Mouse (Mus musculus) kidney, adult 2 months (tissue): ENCODE measurements at regions not wholly inside any gene's neighbourhood (a gene's known extent, or its start where the extent isn't known, plus 50 kb on each side); places are given as distances from the start of the nearest gene placed in this dataset.

Experiments used
- DNase-seq: peaks from one replicate; pipeline ENCODE4 v3.0.0; 2021
- H3K27ac ChIP-seq: fragments of 200-500 bp; 2 replicates; pipeline ENCODE4 v1.5.1; 2012; ENCODE audit warnings: low read depth, low read length, control low read depth, inconsistent platforms; ENCODE audit not compliant: insufficient read depth
- H3K27me3 ChIP-seq: fragments of 200-500 bp; replicated peaks from 2 replicates; pipeline ENCODE4 v1.6.1; 2012; ENCODE audit warnings: mild to moderate bottlenecking, moderate library complexity, low read length, inconsistent platforms; ENCODE audit not compliant: control insufficient read depth, insufficient read depth
- H3K36me3 ChIP-seq: fragments of 200-500 bp; 2 replicates; pipeline ENCODE4 v1.6.1; 2012; ENCODE audit warnings: mild to moderate bottlenecking, moderate library complexity, low read length, inconsistent platforms; ENCODE audit not compliant: control insufficient read depth, insufficient read depth
- H3K4me1 ChIP-seq: fragments of 200-500 bp; 2 replicates; pipeline ENCODE4 v1.6.1; 2011; ENCODE audit warnings: low read length; ENCODE audit not compliant: control insufficient read depth, insufficient read depth
- H3K4me3 ChIP-seq: fragments of 200-500 bp; 2 replicates; pipeline ENCODE4 v1.5.1; 2011; ENCODE audit warnings: mild to moderate bottlenecking, low read depth, low read length, control low read depth; ENCODE audit not compliant: insufficient read depth
- CTCF ChIP-seq: fragments of 200-500 bp; conservative IDR thresholded peaks from 2 replicates; pipeline ENCODE4 v1.5.1; 2011; ENCODE audit warnings: low read depth, mild to moderate bottlenecking, control low read depth, low read length, moderate library complexity, mixed read lengths; ENCODE audit not compliant: insufficient read depth, insufficient read length
- POLR2A ChIP-seq: fragments of 200-500 bp; IDR thresholded peaks from one replicate; pipeline ENCODE4 v1.6.1; 2011; ENCODE audit warnings: low read depth, low read length, control low read depth
- WGBS: fragments of 180-500 bp; shearing (Covaris S2); methylation state at CpG from one replicate; pipeline ENCODE4 v1.1.7; 2018; 5-methylcytosine and 5-hydroxymethylcytosine counted together

- no peak overlapping the region for H3K27ac ChIP-seq
- WGBS = 83% methylated on average over 5 of the region's 5 CpGs
- H3K36me3 ChIP-seq = no peaks in the 10 kb centered on the region
- no peak for TF ChIP-seq CTCF
- TF ChIP-seq POLR2A = no peak
- no peak overlapping the region for H3K4me3 ChIP-seq
- H3K27me3 ChIP-seq = peaks cover 2% of the 10 kb centered on the region; the same call in 1 of the 2 replicates
- H3K4me1 ChIP-seq = no peaks in the 10 kb centered on the region
- DNase-seq = no peak
These were observed 175.4 kb downstream of the Cct6b start for GRCm38 (mm10) chr11:82588744-82589143.

DNA sequence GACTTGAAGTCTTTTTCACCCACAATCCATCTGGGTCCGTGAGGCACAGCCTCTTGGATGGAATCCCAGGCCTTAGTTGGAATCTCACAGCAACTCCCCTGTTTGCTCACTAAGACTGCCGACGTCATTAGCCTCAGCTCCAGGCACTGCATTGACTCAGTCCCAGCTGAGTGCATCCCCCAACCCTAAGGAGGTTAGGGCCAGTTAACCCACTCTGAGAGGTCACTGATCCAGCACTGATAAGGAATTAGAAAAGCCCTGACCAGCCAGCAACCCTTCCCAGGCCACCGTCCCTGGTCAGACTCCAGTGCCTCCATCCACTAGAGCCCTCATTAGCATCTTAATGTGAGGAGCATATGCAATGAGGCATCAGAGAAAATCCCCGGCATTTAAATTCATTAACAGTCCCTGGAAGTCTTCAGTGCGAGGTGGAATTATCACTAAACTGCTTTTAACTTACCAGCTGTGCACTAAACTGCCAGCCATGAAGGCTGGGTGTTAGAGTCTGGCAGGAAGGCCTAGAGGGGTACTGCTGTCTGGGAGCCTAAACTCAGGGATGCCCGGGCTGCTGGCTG lies 184.2 kb downstream of the Cct6b start:
- TF ChIP-seq CTCF (no peak), POLR2A (no peak)
- Histone ChIP-seq H3K36me3 (no peaks in the 10 kb centered on the region), H3K4me1 (no peaks in the 10 kb centered on the region), H3K4me3 (no peak overlapping the region), H3K27me3 (no peaks in the 10 kb centered on the region), H3K27ac (no peak overlapping the region)
- DNase-seq = no peak
- 13% methylated on average over 7 of the region's 7 CpGs for WGBS

DNA sequence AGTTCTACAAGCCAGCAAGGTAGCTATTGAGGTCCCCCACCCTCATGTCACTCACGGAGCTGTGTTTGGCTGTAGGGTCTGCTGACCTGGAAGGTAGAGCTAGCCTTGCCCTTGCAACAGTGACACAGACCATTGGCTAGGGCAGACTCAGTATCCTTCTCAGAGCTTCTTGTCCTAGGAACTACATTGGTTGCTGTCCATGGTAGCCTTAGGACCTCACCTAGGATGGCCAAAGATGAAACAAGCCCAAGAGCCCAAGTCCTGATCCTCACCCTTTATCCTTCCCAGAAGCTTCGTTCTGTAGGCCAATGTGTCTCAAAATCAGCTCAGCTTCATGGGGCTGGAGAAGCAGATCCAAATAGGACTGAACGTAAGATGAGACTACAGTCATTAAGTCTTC lies 187.3 kb downstream of the Tmem132e start:
- no peak overlapping the region for H3K4me3 ChIP-seq
- H3K36me3 ChIP-seq = no peaks in the 10 kb centered on the region
- no peak for DNase-seq
- WGBS = 60% methylated on average over 3 of the region's 3 CpGs
- H3K27ac ChIP-seq = no peak overlapping the region
- no peaks in the 10 kb centered on the region for H3K4me1 ChIP-seq
- no peaks in the 10 kb centered on the region for H3K27me3 ChIP-seq
- no peak for TF ChIP-seq POLR2A
- TF ChIP-seq CTCF = no peak

- Histone ChIP-seq H3K4me1 (no peaks in the 10 kb centered on the region), H3K4me3 (no peak overlapping the region), H3K36me3 (no peaks in the 10 kb centered on the region), H3K27me3 (no peaks in the 10 kb centered on the region), H3K27ac (no peak overlapping the region)
- no peak for TF ChIP-seq CTCF
- TF ChIP-seq POLR2A = no peak
- 86% methylated on average over 4 of the region's 4 CpGs for WGBS
- DNase-seq = no peak
These were observed 184.4 kb downstream of the Tmem132e start for GRCm38 (mm10) chr11:82573126-82573525.

- DNase-seq = peak; percentile 53
- Histone ChIP-seq H3K27ac (no peak overlapping the region), H3K36me3 (no peaks in the 10 kb centered on the region), H3K4me3 (no peak overlapping the region), H3K4me1 (no peaks in the 10 kb centered on the region), H3K27me3 (no peaks in the 10 kb centered on the region)
- 26% methylated on average over 5 of the region's 5 CpGs for WGBS
- TF ChIP-seq CTCF = 0 out of 2 replicates have a peak, but pooled peaks have one; percentile 21
- TF ChIP-seq POLR2A = no peak
These were observed 182.8 kb downstream of the Tmem132e start for GRCm38 (mm10) chr11:82571525-82571924.

GRCm38 (mm10) chr11:82569819-82570218 lies 181.1 kb downstream of the Tmem132e start:
- no peak for TF ChIP-seq POLR2A
- H3K27ac ChIP-seq = no peak overlapping the region

DNA sequence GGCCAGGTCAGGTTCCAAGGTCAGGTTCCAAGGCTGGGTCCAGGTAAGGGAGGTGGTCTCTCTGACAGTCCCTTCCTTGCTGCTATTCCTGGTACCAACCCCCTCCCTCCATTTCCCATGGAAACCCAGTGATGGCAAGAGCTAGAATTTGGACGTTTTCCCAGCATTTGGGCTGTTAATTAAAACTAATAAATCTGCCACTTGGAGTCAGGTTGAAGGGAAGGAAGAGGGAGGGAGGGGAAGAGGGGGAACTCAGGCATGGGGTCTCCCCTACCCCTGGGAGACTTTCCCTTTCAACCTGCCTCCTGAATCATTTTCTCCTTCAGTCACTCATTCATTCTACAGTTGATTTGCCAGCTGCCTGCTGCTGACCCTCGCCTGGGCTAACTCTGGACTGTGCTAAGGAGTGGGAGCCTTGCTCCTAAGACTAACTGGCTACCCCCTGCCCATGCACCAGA lies 179.5 kb downstream of the Tmem132e start:
- Histone ChIP-seq H3K36me3 (no peaks in the 10 kb centered on the region), H3K27ac (no peak overlapping the region), H3K4me3 (no peak overlapping the region), H3K27me3 (no peaks in the 10 kb centered on the region), H3K4me1 (no peaks in the 10 kb centered on the region)
- peak; percentile 4 for DNase-seq
- TF ChIP-seq CTCF (no peak), POLR2A (no peak)
- 3% methylated on average over 2 of the region's 2 CpGs for WGBS

More at GRCm38 (mm10) chr11:82569819-82570218, 181.1 kb downstream of the Tmem132e start:
- DNase-seq = no peak
- Histone ChIP-seq H3K36me3 (no peaks in the 10 kb centered on the region), H3K4me1 (no peaks in the 10 kb centered on the region), H3K4me3 (no peak overlapping the region), H3K27me3 (no peaks in the 10 kb centered on the region)
